Mouse (Mus musculus) olfactory bulb, adult 2 months (tissue): Measurements from ENCODE around the gene Lhfpl3.

Experiments used
- CTCF ChIP-seq: fragments of 200-500 bp; IDR thresholded peaks from 2 replicates; pipeline ENCODE4 v1.5.1; 2012; ENCODE audit warnings: low read depth, mild to moderate bottlenecking, low read length, moderate library complexity; ENCODE audit not compliant: insufficient read depth
- POLR2A ChIP-seq: fragments of 200-500 bp; IDR thresholded peaks from 2 replicates; pipeline ENCODE4 v1.6.1; 2012; ENCODE audit warnings: mild to moderate bottlenecking, low read depth, low read length, moderate library complexity; ENCODE audit not compliant: insufficient read depth

DNA sequence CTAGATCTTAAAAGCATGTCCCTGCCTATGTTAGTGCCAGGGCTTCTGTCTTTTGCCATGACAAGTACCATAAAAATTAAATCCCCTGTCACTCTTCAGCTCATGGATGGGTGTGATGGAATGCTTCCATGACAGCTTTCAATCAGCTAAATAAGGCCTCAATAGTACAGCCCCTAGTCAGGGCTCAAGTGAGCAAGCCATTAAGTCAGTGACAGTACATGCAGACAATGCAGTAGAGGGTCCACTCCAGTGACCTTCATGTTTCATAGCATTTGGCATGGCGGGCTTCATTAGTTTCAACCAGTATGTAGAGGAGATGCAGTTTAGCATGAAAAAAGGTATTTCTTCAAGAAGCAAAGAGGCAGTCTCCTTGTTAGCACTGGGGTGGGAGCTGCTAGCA is 420.8 kb downstream of the Lhfpl3 start:
- TF ChIP-seq CTCF (no peak), POLR2A (no peak)
